Mouse (Mus musculus) olfactory bulb, adult 2 months (tissue): Measurements from ENCODE around the gene Cage1. TPM values are rescaled to one million over a fixed set of nuclear protein-coding genes. Genes with fewer than 3 reads are reported as not detected.

Experiments
- H3K27ac ChIP-seq: fragments of 200-500 bp; 2 replicates; pipeline ENCODE4 v1.5.1; 2012; ENCODE audit warnings: low read depth, low read length; ENCODE audit not compliant: insufficient read depth
- H3K4me1 ChIP-seq: fragments of 200-500 bp; 2 replicates; pipeline ENCODE4 v1.6.1; 2012; ENCODE audit warnings: low read length; ENCODE audit not compliant: control insufficient read depth, insufficient read depth
- H3K4me3 ChIP-seq: fragments of 200-500 bp; 2 replicates; pipeline ENCODE4 v1.5.1; 2012; ENCODE audit warnings: mild to moderate bottlenecking, low read depth, low read length, moderate library complexity; ENCODE audit not compliant: insufficient read depth
- CTCF ChIP-seq: fragments of 200-500 bp; IDR thresholded peaks from 2 replicates; pipeline ENCODE4 v1.5.1; 2012; ENCODE audit warnings: low read depth, mild to moderate bottlenecking, low read length, moderate library complexity; ENCODE audit not compliant: insufficient read depth
- POLR2A ChIP-seq: fragments of 200-500 bp; IDR thresholded peaks from 2 replicates; pipeline ENCODE4 v1.6.1; 2012; ENCODE audit warnings: mild to moderate bottlenecking, low read depth, low read length, moderate library complexity; ENCODE audit not compliant: insufficient read depth
- WGBS: fragments of 180-500 bp; shearing (Covaris S2); methylation state at CpG from one replicate; pipeline ENCODE4 v1.1.7; 2018; 5-methylcytosine and 5-hydroxymethylcytosine counted together
- polyA plus RNA-seq: library from polyadenylated mRNA; stranded (reverse); fragments of >200 nt; gene quantifications from 2 replicates; pipeline ENCODE4 v1.2.4, GENCODE M21; 2012; ENCODE audit warnings: low replicate concordance; ENCODE audit not compliant: missing spikeins, insufficient read depth, insufficient read length

The Cage1 gene
- polyA plus RNA-seq, 1 experiment: not detected

DNA sequence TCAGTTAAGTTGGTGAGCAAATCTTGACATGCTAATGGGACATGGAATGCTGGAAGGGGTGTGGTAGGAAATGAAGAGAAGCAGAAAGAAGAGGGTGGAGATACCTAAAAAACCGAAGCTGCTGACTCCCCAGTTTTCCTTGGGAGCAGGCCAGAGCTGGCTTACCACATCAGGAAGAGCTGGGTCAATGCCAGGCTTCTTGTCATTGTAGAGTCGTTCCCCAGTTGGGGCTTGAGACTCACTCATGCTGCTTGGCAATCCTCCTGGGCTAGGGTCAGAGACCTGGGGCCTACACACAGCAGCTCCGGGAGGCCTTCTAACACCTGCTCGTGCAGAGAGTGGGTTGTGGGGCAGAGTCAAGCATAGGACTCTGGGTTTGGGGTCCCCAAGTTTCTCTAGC lies 34.1 kb upstream of the Cage1 start:
- no peaks in the 10 kb centered on the region for H3K4me1 ChIP-seq
- 33% methylated on average over 4 of the region's 4 CpGs for WGBS
- H3K27ac ChIP-seq: no peak overlapping the region
- TF ChIP-seq CTCF (no peak), POLR2A (no peak)
- no peak overlapping the region for H3K4me3 ChIP-seq

DNA sequence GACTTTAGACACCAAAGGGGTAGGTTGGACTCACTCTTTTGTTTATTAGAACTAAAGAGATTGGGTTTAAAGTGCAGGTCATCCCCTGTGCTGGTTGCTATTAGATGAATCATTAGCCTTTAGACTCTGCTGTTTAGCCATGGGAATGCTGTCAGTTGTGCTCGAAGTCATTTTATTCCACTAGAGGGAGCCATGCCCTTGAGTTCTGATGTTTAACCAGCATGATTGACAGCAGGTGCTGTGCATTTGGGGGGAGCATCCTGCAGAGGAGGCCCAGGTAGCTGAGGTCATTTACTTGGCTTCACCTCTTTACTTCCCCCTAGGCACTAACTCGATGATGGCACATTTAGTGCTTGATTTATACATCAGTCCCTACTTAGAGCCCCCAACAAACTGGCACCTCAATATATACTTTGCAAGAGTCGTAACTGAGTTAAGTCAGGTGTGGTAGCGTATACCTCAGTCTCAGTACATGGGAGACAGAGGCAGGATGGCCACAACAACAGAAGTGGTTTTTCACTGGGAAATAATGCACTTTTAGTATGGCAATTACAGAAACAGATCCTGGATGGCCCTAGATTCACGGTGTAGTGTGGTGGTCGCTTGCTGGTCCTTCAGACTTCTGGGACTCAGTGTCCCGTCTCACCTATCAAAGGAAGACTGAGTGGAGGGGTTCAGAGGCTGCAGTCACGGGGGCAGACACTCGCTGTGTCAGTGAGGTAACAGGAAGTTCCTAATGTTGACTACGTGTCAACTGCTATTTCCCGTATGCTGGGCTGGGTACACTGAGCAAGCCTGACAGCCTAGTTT lies 28.2 kb upstream of the Cage1 start:
- Histone ChIP-seq H3K4me3 (no peak overlapping the region), H3K27ac (no peak overlapping the region), H3K4me1 (no peaks in the 10 kb centered on the region)
- WGBS: 78% methylated on average over 11 of the region's 11 CpGs
- TF ChIP-seq POLR2A (no peak), CTCF (peak; percentile 27; the same call in 1 of the 2 replicates)

DNA sequence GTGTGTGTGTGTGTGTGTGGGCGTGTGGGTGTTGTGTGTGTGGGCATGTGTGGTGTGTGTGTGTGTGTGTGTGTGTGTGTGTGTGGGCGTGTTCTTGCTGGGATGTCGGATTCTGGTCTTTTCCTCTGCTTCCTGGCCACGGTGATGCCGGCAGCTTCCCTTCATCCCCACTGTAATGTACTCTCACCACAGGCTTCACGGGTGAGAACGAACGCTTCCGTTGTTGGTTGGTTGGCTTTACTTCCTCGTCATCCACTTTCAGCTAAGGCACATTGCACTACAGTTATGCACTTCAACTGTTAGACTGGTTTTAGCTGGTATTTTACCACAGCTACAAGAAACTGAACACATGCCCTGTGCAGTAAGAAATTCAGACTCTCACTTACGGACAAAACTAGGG lies 25.8 kb upstream of the Cage1 start:
- 82% methylated on average over 10 of the region's 11 CpGs for WGBS
- Histone ChIP-seq H3K4me1 (no peaks in the 10 kb centered on the region), H3K4me3 (no peak overlapping the region), H3K27ac (no peak overlapping the region)
- no peak for TF ChIP-seq POLR2A
- no peak for TF ChIP-seq CTCF

DNA sequence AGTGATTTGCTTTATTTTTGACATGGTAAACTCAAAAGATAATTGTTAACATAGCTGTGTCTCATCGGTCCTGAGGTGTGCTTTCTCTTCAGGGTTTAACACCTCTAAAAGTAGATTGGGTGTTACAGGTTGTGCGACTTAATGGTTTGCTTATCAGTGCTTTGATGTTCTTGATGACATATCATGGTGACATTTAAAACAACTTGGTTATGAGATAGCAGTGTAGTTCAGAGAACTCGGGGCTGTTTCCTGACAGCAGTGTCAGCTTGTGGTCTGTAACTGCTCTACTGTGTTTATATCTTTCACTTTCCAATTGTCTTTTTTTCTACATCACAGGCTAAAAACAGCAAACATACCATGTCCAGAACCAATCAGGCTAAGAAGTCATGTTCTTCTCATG lies 13.0 kb upstream of the Cage1 start:
- Histone ChIP-seq H3K4me1 (no peaks in the 10 kb centered on the region), H3K27ac (no peak overlapping the region), H3K4me3 (no peak overlapping the region)
- TF ChIP-seq CTCF (no peak), POLR2A (no peak)
- WGBS: 90% methylated on average over 3 of the region's 3 CpGs

DNA sequence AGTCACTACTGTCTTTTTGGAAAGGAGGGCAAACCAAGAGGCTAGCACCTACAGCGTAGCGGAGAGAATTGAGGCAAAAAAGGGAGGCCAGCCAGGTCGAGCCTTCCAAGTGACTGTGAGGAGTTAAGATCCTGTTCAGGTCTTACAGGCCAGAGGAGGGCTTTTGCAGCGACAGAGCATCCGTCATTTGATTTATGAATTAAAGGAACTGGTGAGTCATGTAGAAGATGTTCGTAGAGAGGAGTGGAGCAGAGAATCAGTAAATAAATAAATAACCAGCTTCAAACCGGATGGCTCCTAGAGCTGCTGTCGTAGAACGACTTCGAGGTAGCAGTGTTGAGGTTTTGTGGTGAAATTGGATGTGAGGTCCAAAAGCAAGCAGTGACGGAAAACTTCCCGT lies 942 bp upstream of the Cage1 start:
- H3K4me3 ChIP-seq: peak overlapping the region; percentile 91
- H3K4me1 ChIP-seq: peaks cover 7% of the 10 kb centered on the region
- TF ChIP-seq POLR2A (no peak), CTCF (no peak)
- H3K27ac ChIP-seq: no peak overlapping the region
- WGBS: 41% methylated on average over 12 of the region's 12 CpGs

DNA sequence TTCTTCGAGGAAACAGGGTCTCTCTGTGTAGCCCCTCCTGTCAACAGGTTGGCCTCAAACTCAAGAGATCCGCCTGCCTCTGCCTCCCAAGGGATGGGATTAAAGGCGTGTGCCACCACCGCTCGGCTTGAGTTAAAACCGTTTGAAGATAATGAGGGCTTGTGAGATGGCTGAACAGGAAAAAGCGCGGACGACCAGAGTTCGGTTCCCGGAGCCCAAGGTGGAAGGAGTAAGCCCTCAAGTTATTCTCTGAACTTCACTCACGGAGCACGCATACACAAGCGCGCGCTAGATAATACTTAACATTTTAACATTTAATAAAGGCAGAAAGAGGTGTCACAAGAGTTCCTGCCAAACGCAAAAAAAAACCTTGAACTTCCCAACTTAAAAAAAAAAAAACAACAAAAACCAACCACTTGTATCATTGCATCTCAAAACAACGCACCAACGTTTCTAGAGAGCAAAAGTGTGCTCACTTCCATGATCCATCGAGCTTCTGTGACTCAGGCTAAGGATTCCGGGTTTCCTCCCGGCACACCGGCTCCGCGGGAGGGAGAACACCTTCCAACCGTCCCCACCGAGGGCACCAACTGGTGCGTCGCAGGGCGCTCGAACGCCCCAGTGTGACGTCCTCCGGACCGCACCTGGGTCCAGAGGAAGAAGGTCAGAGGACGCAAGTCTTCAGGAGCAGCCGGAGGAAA lies 376 bp downstream of the Cage1 start, which contains the start of gene Riok1:
Riok1 (plus strand) TSS at position 653 of the 701 bp plus-strand sequence.
- H3K4me1 ChIP-seq: peaks cover 7% of the 10 kb centered on the region
- peak within 1 kb of the TSS; percentile 91 for H3K4me3 ChIP-seq
- no peak for TF ChIP-seq POLR2A
- TF ChIP-seq CTCF: no peak
- peak within 1 kb of the TSS; percentile 8; the same call in 1 of the 2 replicates for H3K27ac ChIP-seq
- WGBS: 12% methylated on average over 37 of the region's 37 CpGs

DNA sequence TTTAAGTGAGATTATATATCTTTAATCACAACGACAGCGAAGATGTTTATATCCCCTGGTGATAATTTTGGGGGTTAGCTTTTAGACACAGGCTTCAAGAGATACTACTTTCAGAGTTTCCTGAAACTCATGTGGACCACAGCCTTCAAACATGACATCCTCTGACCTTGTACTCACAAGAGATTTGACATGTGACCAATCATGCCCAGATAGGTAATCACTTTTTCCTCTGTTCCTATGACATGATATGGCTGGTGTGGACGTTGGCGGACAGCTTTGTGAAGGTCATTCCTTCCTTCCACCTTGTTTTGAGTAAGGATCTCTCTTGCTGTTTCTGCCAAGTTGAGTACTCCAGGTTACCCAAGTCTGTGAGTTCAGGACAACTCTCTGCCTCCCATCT lies 8.5 kb downstream of the Cage1 start:
- 81% methylated on average over 4 of the region's 4 CpGs for WGBS
- no peak overlapping the region for H3K27ac ChIP-seq
- no peak overlapping the region for H3K4me3 ChIP-seq
- no peak for TF ChIP-seq POLR2A
- 0 out of 2 replicates have a peak, but pooled peaks cover 2% of the 10 kb centered on the region for H3K4me1 ChIP-seq

DNA sequence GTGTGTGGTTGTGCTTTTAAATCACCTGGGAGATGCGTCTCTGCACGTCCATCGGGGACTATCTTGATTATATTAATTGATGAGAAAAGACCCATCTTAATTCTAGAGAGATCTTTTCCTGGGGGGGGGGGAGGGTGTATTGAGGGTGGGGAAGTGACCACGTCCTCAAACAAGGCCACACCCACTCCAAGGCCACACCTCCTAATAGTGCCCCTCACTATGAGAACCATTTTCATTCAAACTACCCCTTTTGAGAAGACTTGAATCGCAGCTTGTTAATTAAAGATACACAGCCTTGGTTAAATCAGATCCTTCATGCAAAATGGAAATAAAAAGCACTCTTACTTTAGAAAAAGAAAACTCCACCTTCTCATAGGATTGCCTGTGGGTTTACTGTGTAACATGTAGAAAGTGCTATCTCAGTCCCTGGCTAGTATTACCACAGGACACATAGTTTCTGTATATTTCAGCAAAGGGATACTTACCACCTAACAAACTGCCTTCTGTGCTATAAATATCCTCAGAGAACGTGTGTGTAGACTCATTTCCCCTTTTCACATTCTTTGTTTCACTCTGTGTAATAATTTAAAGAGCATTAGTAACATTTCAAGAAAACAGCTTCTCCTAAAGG lies 9.1 kb downstream of the Cage1 start:
- Histone ChIP-seq H3K4me3 (no peak overlapping the region), H3K27ac (no peak overlapping the region), H3K4me1 (0 out of 2 replicates have a peak, but pooled peaks cover 2% of the 10 kb centered on the region)
- TF ChIP-seq POLR2A: no peak
- TF ChIP-seq CTCF: no peak
- WGBS: 44% methylated on average over 6 of the region's 6 CpGs

DNA sequence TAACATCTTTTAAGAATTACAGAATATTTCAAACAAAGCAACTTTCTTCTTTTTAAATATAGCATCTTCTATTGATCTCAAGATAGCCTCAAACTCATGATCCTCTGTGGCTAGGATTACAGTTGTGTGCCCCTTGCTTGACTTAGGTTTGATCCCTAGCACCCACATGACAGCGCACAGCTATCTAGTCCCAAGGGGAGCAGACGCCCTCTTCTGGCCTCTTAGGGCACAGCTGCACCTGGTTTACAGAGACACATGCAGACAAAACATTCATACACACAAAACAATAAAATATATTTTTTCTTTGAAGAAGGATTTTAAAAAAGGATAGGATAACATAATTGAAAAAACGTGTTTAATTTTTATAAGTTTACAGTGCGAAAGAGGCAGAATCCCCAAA lies 11.0 kb downstream of the Cage1 start:
- H3K4me3 ChIP-seq: no peak overlapping the region
- H3K27ac ChIP-seq: no peak overlapping the region
- TF ChIP-seq CTCF (no peak), POLR2A (no peak)
- H3K4me1 ChIP-seq: 0 out of 2 replicates have a peak, but pooled peaks cover 2% of the 10 kb centered on the region
- WGBS: 41% methylated on average over 4 of the region's 4 CpGs
